8 mouse cellular contexts compared by ENCODE assay signal in genomic region chr9:109058006-109058765, GRCm38 (mm10). TPM values are rescaled to one million over a fixed set of nuclear protein-coding genes. Genes with fewer than 3 reads are reported as not detected.
A peak's percentile ranks its signal among the peaks of the same experiment; 100 is the strongest.
DNase-seq lines count a peak whose midpoint lies in the region; ATAC-seq and TF ChIP-seq lines count a peak whose summit lies in the region.

No protein-coding gene starts in this region.

- 92% methylated on average over 19 of the region's 19 CpGs for WGBS in heart, embryonic 10.5 days
- 61% methylated on average over 19 of the region's 19 CpGs for WGBS in spleen, adult 2 months
- WGBS in intestine, embryonic 15.5 days, result 92% methylated on average over 19 of the region's 19 CpGs
- 92% methylated on average over 19 of the region's 19 CpGs for WGBS in stomach, embryonic 14.5 days

- H3K36me3 ChIP-seq in heart, embryonic 10.5 days, result peaks cover 60% of the 10 kb centered on the region
- peaks cover 38% of the 10 kb centered on the region for H3K36me3 ChIP-seq in spleen, adult 2 months (ENCODE audit: control insufficient read depth, insufficient read depth, low read length)
- H3K36me3 ChIP-seq in intestine, embryonic 15.5 days, result peaks cover 24% of the 10 kb centered on the region
- H3K36me3 ChIP-seq in stomach, embryonic 14.5 days (ENCODE audit: control insufficient read depth, insufficient read depth, low read length), result peaks cover 32% of the 10 kb centered on the region

- H3K9ac ChIP-seq in intestine, embryonic 15.5 days, result peak overlapping the region; percentile 51
- H3K9ac ChIP-seq in stomach, embryonic 14.5 days (replicated peaks; ENCODE audit: low read depth, low read length), result no peak overlapping the region

- no peaks in the 10 kb centered on the region for H3K27me3 ChIP-seq in heart, embryonic 10.5 days (ENCODE audit: insufficient read depth, poor library complexity, severe bottlenecking)
- H3K27me3 ChIP-seq in spleen, adult 2 months (ENCODE audit: control insufficient read depth, insufficient read depth, low read length), result no peaks in the 10 kb centered on the region
- H3K27me3 ChIP-seq in intestine, embryonic 15.5 days (replicated peaks), result no peaks in the 10 kb centered on the region
- no peaks in the 10 kb centered on the region for H3K27me3 ChIP-seq in stomach, embryonic 14.5 days (ENCODE audit: control insufficient read depth, insufficient read depth, low read length)

- ATAC-seq in intestine, embryonic 15.5 days, result no peak
- no peak for ATAC-seq in stomach, embryonic 14.5 days (ENCODE audit: insufficient number of reproducible peaks, insufficient read depth, low FRiP score, low read depth)

- DNase-seq in heart, embryonic 10.5 days (ENCODE audit: low spot score), result no peak
- no peak for DNase-seq in heart, adult 9 months (ENCODE audit: low spot score in 2 of 2)
- peak in 1 of 2 experiments; percentile 30 for DNase-seq in spleen, adult 2 months (ENCODE audit: low read depth in 1 of 2, low spot score in 2 of 2)
- DNase-seq in spleen, postnatal 14 days (ENCODE audit: low spot score in 2 of 2), result no peak
- no peak for DNase-seq in right cerebral cortex, adult 18-20 months
- DNase-seq in urinary bladder, postnatal 14 days (ENCODE audit: low spot score), result no peak

- H3K4me2 ChIP-seq in intestine, embryonic 15.5 days (replicated peaks), result peak overlapping the region; percentile 74
- no peak overlapping the region for H3K4me2 ChIP-seq in stomach, embryonic 14.5 days (replicated peaks; ENCODE audit: low read depth, low read length)

- H3K4me1 ChIP-seq in heart, embryonic 10.5 days, result peaks cover 39% of the 10 kb centered on the region
- H3K4me1 ChIP-seq in spleen, adult 2 months (ENCODE audit: control insufficient read depth, insufficient read depth, insufficient read length), result peaks cover 29% of the 10 kb centered on the region; the same call in 1 of the 2 replicates
- peaks cover 19% of the 10 kb centered on the region for H3K4me1 ChIP-seq in intestine, embryonic 15.5 days (replicated peaks)
- H3K4me1 ChIP-seq in stomach, embryonic 14.5 days (ENCODE audit: control insufficient read depth, insufficient read depth, low read length), result peaks cover 10% of the 10 kb centered on the region; the same call in 1 of the 2 replicates

- H3K4me3 ChIP-seq in heart, embryonic 10.5 days, result peak overlapping the region; percentile 52
- H3K4me3 ChIP-seq in spleen, adult 2 months (ENCODE audit: extremely low read depth, insufficient read depth, insufficient read length), result peak overlapping the region; percentile 55
- H3K4me3 ChIP-seq in intestine, embryonic 15.5 days (replicated peaks), result peak overlapping the region; percentile 43
- H3K4me3 ChIP-seq in stomach, embryonic 14.5 days (ENCODE audit: low read depth, low read length), result 0 out of 2 replicates have a peak overlapping the region, but pooled peaks have one; percentile 26

- TF ChIP-seq CTCF in spleen, adult 2 months (IDR thresholded peaks at IDR 0.05; ENCODE audit: extremely low read depth, insufficient read depth, insufficient read length, insufficient replicate concordance), result no peak

- no peak for TF ChIP-seq POLR2A in spleen, adult 2 months (IDR thresholded peaks at IDR 0.05; ENCODE audit: low read depth, low read length)

- peak overlapping the region; percentile 90; the same call in 1 of the 2 replicates for H3K27ac ChIP-seq in heart, embryonic 10.5 days
- H3K27ac ChIP-seq in spleen, adult 2 months (ENCODE audit: insufficient read depth, low read length), result peak overlapping the region; percentile 86
- H3K27ac ChIP-seq in intestine, embryonic 15.5 days, result peak overlapping the region; percentile 94; the same call in 1 of the 2 replicates
- peak overlapping the region; percentile 67; the same call in 1 of the 2 replicates for H3K27ac ChIP-seq in stomach, embryonic 14.5 days (ENCODE audit: low read length)

- no peaks in the 10 kb centered on the region for H3K9me3 ChIP-seq in heart, embryonic 10.5 days
- H3K9me3 ChIP-seq in intestine, embryonic 15.5 days, result no peaks in the 10 kb centered on the region
- H3K9me3 ChIP-seq in stomach, embryonic 14.5 days (ENCODE audit: control insufficient read depth, low read depth, low read length), result no peaks in the 10 kb centered on the region

RNA-seq across cellular contexts. Expression of gene Trex1, which starts 1.3 kb away (rescaled TPM):
- polyA plus RNA-seq in heart, embryonic 10.5 days (2016; fragmentation: Nextera tagmentation; extraction: Ambion mirVana), result 8.2 and 8.9 TPM in 2 replicates
- 137 and 262 TPM in 2 replicates for polyA plus RNA-seq in spleen, adult 2 months (2012; rRNA removed)
- polyA plus RNA-seq in intestine, embryonic 15.5 days (2015; fragmentation: Nextera tagmentation; extraction: Ambion mirVana), result 12.5 and 13.4 TPM in 2 replicates
- polyA plus RNA-seq in stomach, embryonic 14.5 days (2014; fragmentation: Nextera tagmentation; extraction: Ambion mirVana), result 11.6 and 12.2 TPM in 2 replicates

RNA-seq across cellular contexts. Expression of gene Atrip, which starts 15.7 kb away (rescaled TPM):
- polyA plus RNA-seq in heart, embryonic 10.5 days (2016; fragmentation: Nextera tagmentation; extraction: Ambion mirVana), result 20.6 and 26.8 TPM in 2 replicates
- polyA plus RNA-seq in spleen, adult 2 months (2012; rRNA removed), result 16.2 and 17.0 TPM in 2 replicates
- 21.3 and 22.4 TPM in 2 replicates for polyA plus RNA-seq in intestine, embryonic 15.5 days (2015; fragmentation: Nextera tagmentation; extraction: Ambion mirVana)
- polyA plus RNA-seq in stomach, embryonic 14.5 days (2014; fragmentation: Nextera tagmentation; extraction: Ambion mirVana), result 27.2 and 29.3 TPM in 2 replicates

RNA-seq across cellular contexts. Expression of gene Shisa5, which starts 19.8 kb away (rescaled TPM):
- polyA plus RNA-seq in heart, embryonic 10.5 days (2016; fragmentation: Nextera tagmentation; extraction: Ambion mirVana), result 58.2 and 68.5 TPM in 2 replicates
- 4,319 and 4,795 TPM in 2 replicates for polyA plus RNA-seq in spleen, adult 2 months (2012; rRNA removed)
- 112 and 121 TPM in 2 replicates for polyA plus RNA-seq in intestine, embryonic 15.5 days (2015; fragmentation: Nextera tagmentation; extraction: Ambion mirVana)
- polyA plus RNA-seq in stomach, embryonic 14.5 days (2014; fragmentation: Nextera tagmentation; extraction: Ambion mirVana), result 75.0 and 84.4 TPM in 2 replicates

RNA-seq across cellular contexts. Expression of gene Ccdc51, which starts 24.1 kb away (rescaled TPM):
- polyA plus RNA-seq in heart, embryonic 10.5 days (2016; fragmentation: Nextera tagmentation; extraction: Ambion mirVana), result 19.1 and 19.7 TPM in 2 replicates
- polyA plus RNA-seq in spleen, adult 2 months (2012; rRNA removed), result 5.1 and 5.2 TPM in 2 replicates
- 16.1 and 17.2 TPM in 2 replicates for polyA plus RNA-seq in intestine, embryonic 15.5 days (2015; fragmentation: Nextera tagmentation; extraction: Ambion mirVana)
- polyA plus RNA-seq in stomach, embryonic 14.5 days (2014; fragmentation: Nextera tagmentation; extraction: Ambion mirVana), result 12.9 and 13.1 TPM in 2 replicates

RNA-seq across cellular contexts. Expression of gene Tma7, which starts 24.2 kb away (rescaled TPM):
- 734 and 774 TPM in 2 replicates for polyA plus RNA-seq in heart, embryonic 10.5 days (2016; fragmentation: Nextera tagmentation; extraction: Ambion mirVana)
- 10.2 and 16.4 TPM in 2 replicates for polyA plus RNA-seq in spleen, adult 2 months (2012; rRNA removed)
- polyA plus RNA-seq in intestine, embryonic 15.5 days (2015; fragmentation: Nextera tagmentation; extraction: Ambion mirVana), result 619 and 707 TPM in 2 replicates
- polyA plus RNA-seq in stomach, embryonic 14.5 days (2014; fragmentation: Nextera tagmentation; extraction: Ambion mirVana), result 633 and 676 TPM in 2 replicates

Comparison
In these comparisons a context has a peak if more than half of its experiments do, and no peak if none do; other contexts are left out.
1. RNA of gene Shisa5, which starts 19.8 kb away (polyA plus RNA-seq): 4,319 to 4,795 TPM in spleen, adult 2 months; 112 to 121 TPM in intestine, embryonic 15.5 days, 75.0 to 84.4 TPM in stomach, embryonic 14.5 days and 58.2 to 68.5 TPM in heart, embryonic 10.5 days; every median in the first group is over 10 times any median in the second.
2. Peak in every context shown above with its lines, with median percentiles within 50 percentile points of each other: H3K27ac ChIP-seq and H3K4me3 ChIP-seq.